Mouse (Mus musculus): ENCODE results near the gene Fbxo31. TPM values are rescaled to one million over a fixed set of nuclear protein-coding genes. Genes with fewer than 3 reads are reported as not detected.

The Fbxo31 gene
- 100 to 1,000 TPM; 110 to 116 TPM for total RNA-seq (2021)
- long read RNA-seq, experiment 1, full-length matches to known transcripts, result 131 of 199 reads
- long read RNA-seq, experiment 1, partial matches to known transcripts, result 10 of 199 reads
- long read RNA-seq, experiment 1, other reads (novel, unspliced or antisense), result 58 of 199 reads
- long read RNA-seq, experiment 2, full-length matches to known transcripts, result 196 of 289 reads
- long read RNA-seq, experiment 2, partial matches to known transcripts, result 8 of 289 reads
- long read RNA-seq, experiment 2, other reads (novel, unspliced or antisense), result 85 of 289 reads

DNA sequence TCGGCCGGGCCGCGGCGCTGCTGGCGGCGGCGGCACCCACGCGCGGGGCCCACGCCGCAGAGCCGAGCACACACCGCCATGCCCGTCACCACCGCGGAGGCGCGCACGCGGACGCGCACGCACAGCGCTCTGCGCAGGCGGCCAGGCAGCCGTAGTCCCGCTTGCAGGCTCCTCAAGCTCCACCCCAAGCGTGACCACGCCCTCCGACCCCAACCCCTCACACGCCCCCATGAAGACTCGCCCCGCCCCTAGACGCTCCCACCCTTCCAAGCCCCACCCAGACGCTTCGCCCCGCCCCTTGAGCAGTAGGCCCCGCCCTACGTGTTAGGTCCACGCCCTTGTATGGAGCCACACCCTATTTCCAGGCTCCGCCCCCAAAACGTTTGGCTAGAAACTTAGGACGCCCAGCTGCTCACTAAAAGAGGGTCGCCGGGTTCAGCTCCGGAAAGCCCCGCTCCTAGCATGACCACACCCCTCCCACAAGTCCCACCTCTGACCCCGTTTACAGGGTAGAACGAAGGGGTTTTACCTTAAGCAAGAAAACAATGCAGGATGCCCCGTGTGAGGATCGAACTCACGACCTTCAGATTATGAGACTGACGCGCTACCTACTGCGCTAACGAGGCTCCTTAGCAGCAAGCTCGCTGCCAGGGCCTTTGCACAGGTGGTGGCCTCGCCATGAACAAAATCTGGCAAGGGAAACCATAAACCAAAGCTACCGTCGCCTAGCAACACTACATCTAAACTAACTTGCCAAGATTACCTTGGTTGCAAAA lies at the start of gene Fbxo31:
Gene Fbxo31 (minus strand): TSS at position 131 of the 776 bp plus-strand sequence.
- TF ChIP-seq CTCF (conservative IDR thresholded peaks at IDR 0.05), result no peak
- Histone ChIP-seq H3K27ac (peak within 1 kb of the TSS; percentile 94), H3K4me3 (peak within 1 kb of the TSS; percentile 92)
- peak; percentile 93 to 94 for DNase-seq (ENCODE audit: low spot score in 2 of 2)

- Histone ChIP-seq H3K4me3 (no peak overlapping the region), H3K27ac (peak overlapping the region; percentile 82)
- TF ChIP-seq CTCF (conservative IDR thresholded peaks at IDR 0.05), result no peak
- DNase-seq (ENCODE audit: low spot score in 2 of 2), result peak in 1 of 2 experiments; percentile 19
Measured at GRCm38 (mm10) chr8:121623043-121623442, 44.4 kb upstream of the Fbxo31 start.

GRCm38 (mm10) chr8:121621879-121622278 lies 43.3 kb upstream of the Fbxo31 start:
- Histone ChIP-seq H3K27ac (peak overlapping the region; percentile 82), H3K4me3 (no peak overlapping the region)
- TF ChIP-seq CTCF (conservative IDR thresholded peaks at IDR 0.05), result peak; percentile 61
- DNase-seq (ENCODE audit: low spot score in 2 of 2), result no peak

GRCm38 (mm10) chr8:121620801-121621516 lies 42.4 kb upstream of the Fbxo31 start:
- no peak for TF ChIP-seq CTCF (conservative IDR thresholded peaks at IDR 0.05)
- Histone ChIP-seq H3K4me3 (no peak overlapping the region), H3K27ac (peak overlapping the region; percentile 82; the same call in 1 of the 2 replicates)
- no peak for DNase-seq (ENCODE audit: low spot score in 2 of 2)

GRCm38 (mm10) chr8:121619401-121619995 lies 40.9 kb upstream of the Fbxo31 start:
- no peak for TF ChIP-seq CTCF (conservative IDR thresholded peaks at IDR 0.05)
- DNase-seq (ENCODE audit: low spot score in 2 of 2), result no peak
- no peak overlapping the region for H3K4me3 ChIP-seq
- peak overlapping the region; percentile 82 for H3K27ac ChIP-seq

GRCm38 (mm10) chr8:121613419-121613818 lies 34.8 kb upstream of the Fbxo31 start:
- no peak for DNase-seq (ENCODE audit: low spot score in 2 of 2)
- H3K27ac ChIP-seq, result peak overlapping the region; percentile 7; the same call in 1 of the 2 replicates
- TF ChIP-seq CTCF (conservative IDR thresholded peaks at IDR 0.05), result no peak
- no peak overlapping the region for H3K4me3 ChIP-seq

DNA sequence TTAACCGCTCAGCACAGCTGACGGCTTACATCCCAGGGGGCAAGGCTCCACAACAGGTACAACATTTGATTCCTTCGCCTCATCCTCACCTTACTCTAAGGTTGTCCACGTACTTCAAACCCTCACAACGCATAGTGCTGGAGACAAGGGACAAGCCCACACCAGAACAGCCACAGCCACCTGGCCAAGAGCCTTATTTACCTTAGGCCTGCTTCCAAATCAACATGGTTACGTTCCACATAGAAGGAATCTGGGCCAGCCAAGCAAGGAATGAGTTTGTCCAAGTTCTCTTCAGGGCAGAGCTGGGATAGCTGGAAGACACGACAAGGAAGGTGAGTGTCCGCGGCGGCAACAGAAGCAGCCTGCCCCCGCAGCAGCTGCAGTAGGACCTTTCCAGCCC lies 31.3 kb upstream of the Fbxo31 start:
- Histone ChIP-seq H3K4me3 (no peak overlapping the region), H3K27ac (peak overlapping the region; percentile 14; the same call in 1 of the 2 replicates)
- no peak for DNase-seq (ENCODE audit: low spot score in 2 of 2)
- no peak for TF ChIP-seq CTCF (conservative IDR thresholded peaks at IDR 0.05)

- no peak overlapping the region for H3K4me3 ChIP-seq
Measured at GRCm38 (mm10) chr8:121609251-121609650, 30.6 kb upstream of the Fbxo31 start.

GRCm38 (mm10) chr8:121607661-121608060 lies 29.1 kb upstream of the Fbxo31 start:
- Histone ChIP-seq H3K4me3 (no peak overlapping the region), H3K27ac (no peak overlapping the region)
- peak; percentile 75 for TF ChIP-seq CTCF (conservative IDR thresholded peaks at IDR 0.05)
- DNase-seq (ENCODE audit: low spot score in 2 of 2), result no peak

More at GRCm38 (mm10) chr8:121609251-121609650, 30.6 kb upstream of the Fbxo31 start:
- DNase-seq (ENCODE audit: low spot score in 2 of 2), result no peak
- peak overlapping the region; percentile 14; the same call in 1 of the 2 replicates for H3K27ac ChIP-seq
- no peak for TF ChIP-seq CTCF (conservative IDR thresholded peaks at IDR 0.05)

DNA sequence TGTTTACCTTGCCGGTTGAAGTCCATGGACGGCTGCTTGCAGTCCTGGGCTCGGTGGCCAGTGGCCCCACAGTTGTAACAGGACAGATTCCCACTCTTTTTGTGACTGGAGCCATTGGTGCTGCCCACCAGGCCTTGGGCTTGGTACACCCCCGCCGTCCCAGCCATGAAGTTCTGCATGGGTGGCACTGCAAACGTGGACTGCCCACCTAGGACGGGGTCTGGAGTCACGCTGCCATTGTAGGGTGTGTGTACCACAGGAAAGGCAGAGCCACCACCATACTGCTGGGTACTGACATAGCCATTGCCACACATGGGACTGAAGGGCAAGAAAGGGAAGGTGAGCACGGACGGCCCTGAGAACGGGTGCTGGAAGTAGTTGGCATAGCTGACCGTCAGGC lies 25.2 kb upstream of the Fbxo31 start:
- H3K4me3 ChIP-seq, result no peak overlapping the region
- H3K27ac ChIP-seq, result no peak overlapping the region
- no peak for TF ChIP-seq CTCF (conservative IDR thresholded peaks at IDR 0.05)
- DNase-seq (ENCODE audit: low spot score in 2 of 2), result no peak

- Histone ChIP-seq H3K4me3 (no peak overlapping the region), H3K27ac (no peak overlapping the region)
- TF ChIP-seq CTCF (conservative IDR thresholded peaks at IDR 0.05), result peak; percentile 89
- peak; percentile 78 to 79 for DNase-seq (ENCODE audit: low spot score in 2 of 2)
Measured at GRCm38 (mm10) chr8:121602860-121603259, 24.3 kb upstream of the Fbxo31 start.

DNA sequence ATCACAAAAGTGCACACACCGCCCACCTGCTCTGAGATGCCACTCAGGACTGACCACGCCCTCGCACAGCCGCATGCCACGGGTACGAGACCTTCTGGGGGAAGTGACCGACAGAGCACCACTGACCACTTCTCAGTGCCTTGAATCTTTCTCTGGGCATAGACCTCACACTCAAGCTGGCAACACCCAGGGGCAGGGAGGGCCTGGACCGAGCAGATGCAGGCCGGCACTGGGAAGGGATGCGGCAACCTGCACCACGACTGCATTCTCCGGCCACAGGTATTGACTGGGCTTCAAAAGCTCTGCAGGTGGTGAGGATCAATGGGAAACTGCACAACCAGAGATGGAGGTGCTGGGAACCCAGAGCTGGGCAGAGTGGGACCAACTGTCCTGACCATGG lies 23.8 kb upstream of the Fbxo31 start:
- DNase-seq (ENCODE audit: low spot score in 2 of 2), result no peak
- Histone ChIP-seq H3K27ac (no peak overlapping the region), H3K4me3 (no peak overlapping the region)
- TF ChIP-seq CTCF (conservative IDR thresholded peaks at IDR 0.05), result no peak
